Mouse (Mus musculus) mouse trophoblast stem cell (cell line): ENCODE results near the gene Flcn.

Experiments
- in situ Hi-C, 2 experiments: fragments of 300-500 bp; cut with MseI, MboI; formaldehyde crosslinking; loops; 2 replicates in 1 of 2; 3 replicates in 1 of 2; pipeline ENCODE4 v1.15.1; 2025

The Flcn gene

DNA sequence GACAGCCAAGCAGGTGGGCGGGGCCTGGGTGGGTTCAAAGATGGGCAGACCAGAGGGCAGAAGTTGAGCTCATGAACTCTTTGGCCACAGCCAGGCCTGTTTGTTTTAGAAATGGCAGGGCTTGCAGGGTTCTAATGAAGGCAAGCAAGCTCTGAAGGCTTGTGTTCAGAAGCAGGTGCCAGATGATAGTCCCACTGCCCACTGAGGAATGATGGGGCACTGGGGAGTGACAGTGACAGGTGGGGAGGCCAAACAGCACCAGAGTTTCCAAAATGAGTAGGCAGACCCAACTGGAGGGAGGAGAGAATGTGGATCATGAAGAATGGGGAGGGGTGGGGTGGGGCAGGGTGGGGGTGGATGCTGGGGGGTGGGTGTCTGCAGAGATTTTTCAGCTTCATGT lies 4.6 kb downstream of the Flcn start:
- in situ Hi-C loops = no loop called here

DNA sequence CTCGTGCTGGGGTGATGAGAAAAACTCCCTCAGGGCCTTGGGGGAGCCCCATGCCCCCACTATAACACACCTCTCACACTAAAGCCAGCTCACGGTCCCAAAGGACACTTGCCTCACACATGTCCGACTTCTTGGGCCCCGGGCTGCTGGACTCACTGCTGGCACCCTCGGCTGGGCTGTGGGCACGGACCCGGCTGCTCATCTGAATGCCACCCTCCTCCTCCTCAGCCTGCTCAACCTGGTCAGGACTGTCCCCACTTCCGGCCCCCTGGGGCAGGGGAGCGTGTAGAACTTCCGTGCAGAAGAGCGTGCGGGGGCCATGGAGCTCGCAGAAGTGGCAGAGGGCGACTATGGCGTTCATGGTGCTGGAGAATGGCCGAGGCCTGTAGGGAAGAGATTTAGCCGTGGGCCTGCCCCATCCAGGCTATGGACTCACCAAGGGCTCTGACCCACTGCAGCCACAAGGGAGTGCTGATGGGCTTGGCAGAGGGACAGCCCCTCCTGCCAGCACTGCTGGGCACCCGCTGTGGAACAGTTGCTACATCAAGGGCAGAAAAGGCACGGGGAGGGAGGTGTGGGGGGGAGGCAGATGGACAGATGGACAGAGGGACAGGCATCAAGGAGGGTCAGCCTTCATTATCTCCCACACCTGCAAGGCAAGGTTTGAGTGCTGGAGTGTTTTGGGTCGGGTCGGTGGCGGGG lies 5.3 kb downstream of the Flcn start:
- in situ Hi-C loops = no loop called here

- in situ Hi-C loops = no loop called here
These were observed 6.3 kb downstream of the Flcn start for GRCm38 (mm10) chr11:59803516-59803915.

- in situ Hi-C loops = no loop called here
These were observed 7.9 kb downstream of the Flcn start for GRCm38 (mm10) chr11:59801881-59802280.

- in situ Hi-C loops = no loop called here
These were observed 9.4 kb downstream of the Flcn start for GRCm38 (mm10) chr11:59800412-59800811.

DNA sequence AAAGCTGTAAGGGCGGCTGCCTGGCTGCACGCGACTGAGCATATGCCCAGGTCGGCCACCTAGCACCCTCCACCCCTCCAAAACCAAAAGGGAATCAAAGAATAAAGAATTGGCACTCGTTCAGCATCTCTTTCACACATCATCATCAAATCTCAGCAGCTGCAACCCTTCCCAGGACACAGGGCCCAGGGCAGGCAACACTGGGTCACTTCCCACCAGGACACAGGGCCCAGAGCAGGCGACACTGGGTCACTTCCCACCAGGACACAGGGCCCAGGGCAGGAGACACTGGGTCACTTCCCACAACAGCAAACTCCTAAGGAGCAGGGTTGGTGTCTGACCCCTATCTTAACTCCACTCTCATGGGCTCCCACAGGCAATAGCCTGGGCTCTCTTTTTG lies 16.4 kb downstream of the Flcn start:
- in situ Hi-C loops = no loop called here

- in situ Hi-C loops = no loop called here
These were observed 20.5 kb downstream of the Flcn start for GRCm38 (mm10) chr11:59789311-59789710.

DNA sequence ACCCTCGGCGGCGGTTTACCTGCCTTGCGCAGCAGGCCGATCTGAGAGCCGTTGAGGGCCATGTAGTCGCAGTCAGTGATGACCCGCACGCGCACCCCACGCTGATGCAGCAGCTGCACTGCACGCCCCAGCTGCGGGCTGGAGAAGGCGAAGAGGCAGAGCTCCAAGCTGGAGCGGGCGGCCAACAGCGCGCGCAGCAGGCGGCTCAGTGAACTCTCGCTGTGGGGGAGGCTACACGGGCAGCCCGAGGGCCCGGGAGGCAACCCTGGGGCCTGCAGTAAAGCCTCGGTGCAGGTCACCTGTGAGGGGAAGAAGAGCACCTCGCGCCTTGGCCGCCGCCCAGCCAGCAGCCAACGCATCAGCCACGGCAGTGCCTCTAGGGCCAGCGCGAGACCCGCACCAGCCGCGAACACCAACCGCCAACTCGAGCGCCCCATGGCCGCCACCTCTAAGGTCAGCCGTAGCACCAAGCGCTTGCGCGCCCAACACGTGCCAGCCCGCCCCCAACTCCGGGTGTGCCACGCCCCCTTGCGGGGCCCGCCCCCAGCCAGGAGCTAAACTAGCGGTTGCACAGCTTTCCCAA lies 22.5 kb downstream of the Flcn start, which contains the start of gene Pld6:
Gene Pld6 (minus strand): TSS at position 447 of the 583 bp plus-strand sequence.
- in situ Hi-C loops = no loop called here

DNA sequence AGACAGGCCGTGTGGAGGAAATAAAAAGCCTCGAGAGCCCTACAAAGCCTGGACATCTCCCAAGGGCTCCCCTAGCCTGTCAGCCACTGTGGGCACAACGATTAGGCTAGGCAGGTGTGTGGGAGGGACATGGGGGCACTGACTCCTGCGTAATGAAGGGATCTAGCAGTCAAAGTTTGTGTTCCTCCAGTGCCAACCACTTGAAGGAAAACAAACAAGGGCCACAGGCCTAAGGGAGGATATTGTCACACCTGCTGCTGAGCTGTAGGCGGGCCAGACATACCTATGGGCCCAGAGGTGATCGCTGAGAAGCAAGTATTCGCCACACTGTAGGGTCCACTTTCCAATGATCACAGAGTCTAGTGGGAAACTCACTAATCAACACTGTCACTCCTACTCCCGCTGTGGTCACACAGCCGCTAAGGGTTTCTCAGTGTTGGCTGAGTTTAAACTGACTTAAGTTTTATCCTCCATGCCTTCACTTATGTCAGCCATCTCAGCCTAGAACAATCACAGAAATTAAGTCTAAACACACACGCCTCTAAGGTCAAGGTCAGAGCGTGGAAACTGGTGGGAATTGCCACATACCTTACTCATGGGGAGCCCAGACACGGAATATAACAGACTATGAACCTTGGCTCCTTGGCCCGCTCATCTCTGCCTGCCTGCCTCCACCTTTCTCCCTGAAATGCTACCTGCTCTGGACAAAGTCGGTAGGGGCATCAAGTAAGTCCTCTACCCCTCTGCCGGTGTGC lies 23.2 kb downstream of the Flcn start:
- in situ Hi-C loops = no loop called here

GRCm38 (mm10) chr11:59783591-59783990 lies 26.2 kb downstream of the Flcn start:
- in situ Hi-C loops = no loop called here

GRCm38 (mm10) chr11:59782091-59782590 lies 27.7 kb downstream of the Flcn start:
- in situ Hi-C loops = no loop called here

- in situ Hi-C loops = no loop called here
These were observed 29.6 kb downstream of the Flcn start for GRCm38 (mm10) chr11:59780241-59780640.

DNA sequence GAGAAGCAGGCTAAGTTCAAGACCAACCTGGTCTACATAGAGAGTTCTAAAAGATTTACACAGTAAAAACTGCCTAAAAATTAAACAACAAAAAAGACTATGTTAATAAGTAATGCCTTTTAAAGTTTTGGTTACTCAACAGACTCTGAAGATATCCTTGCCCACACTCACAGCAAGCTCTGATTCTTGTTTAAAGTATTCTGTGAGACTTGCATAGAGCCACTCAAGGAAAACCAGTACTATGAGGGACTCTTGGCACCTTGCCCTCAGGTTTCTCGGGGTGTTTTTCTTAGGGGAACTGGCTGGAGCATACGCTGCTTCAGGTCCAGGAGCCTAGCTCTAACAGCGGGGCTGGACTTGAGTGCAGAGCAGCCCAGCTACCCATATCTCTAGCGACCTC lies 30.4 kb downstream of the Flcn start:
- in situ Hi-C loops = loop anchor here in 1 of 2 experiments (10.0 kb wide), 1 partner anchor 155 kb away; no protein-coding TSS in a partner anchor

DNA sequence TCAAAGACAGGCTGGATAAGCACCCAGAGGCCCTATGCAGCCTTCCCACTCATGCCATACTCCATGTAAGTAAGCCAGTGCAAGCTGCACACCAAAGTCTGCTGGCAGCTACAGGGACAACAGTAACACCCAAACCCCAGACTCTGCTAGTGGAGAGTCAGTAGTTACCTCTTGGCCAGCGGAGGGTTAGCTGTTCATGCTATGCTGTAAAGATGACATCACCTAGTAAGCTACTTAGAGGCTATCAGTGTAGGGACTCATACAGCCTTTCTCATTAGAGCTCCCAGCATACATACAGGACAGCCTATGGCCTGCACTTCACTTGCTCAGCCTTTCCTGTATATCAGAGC lies 31.0 kb downstream of the Flcn start:
- in situ Hi-C loops = loop anchor here in 1 of 2 experiments (10.0 kb wide), 1 partner anchor 154 kb away; no protein-coding TSS in a partner anchor

DNA sequence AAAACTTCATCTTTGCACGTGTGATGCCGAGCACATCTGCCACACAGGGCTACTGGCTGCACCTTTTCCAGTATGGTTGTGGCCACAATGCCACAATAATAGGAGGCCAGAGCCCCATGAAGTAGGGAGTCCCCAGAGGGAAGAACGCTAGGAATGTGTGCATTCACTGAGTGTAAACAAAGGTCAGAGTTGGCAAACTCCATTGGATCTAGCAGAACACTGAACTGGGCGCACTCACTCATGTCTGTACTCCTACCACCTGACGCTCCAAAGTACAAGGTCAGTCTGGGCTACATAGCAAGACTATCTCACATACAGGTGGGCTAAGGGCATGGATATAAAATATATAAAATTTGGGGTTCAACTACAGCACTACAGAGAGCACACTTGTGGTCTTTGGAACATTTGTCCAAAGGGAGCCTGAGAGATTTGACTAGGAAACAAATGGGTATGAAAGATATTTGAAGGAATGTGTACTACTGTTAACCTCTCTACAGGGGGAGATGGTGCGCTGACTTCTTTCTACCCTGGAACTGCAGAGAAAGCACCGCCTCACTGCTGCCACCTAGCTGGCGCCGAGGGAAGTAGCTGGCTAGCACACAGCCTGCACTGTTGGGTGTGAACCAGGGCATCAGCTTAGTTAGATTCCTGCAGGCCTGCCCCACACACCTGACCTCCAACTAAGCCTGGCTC lies 31.5 kb downstream of the Flcn start:
- in situ Hi-C loops = loop anchor here in 1 of 2 experiments (10.0 kb wide), 1 partner anchor 154 kb away; no protein-coding TSS in a partner anchor

DNA sequence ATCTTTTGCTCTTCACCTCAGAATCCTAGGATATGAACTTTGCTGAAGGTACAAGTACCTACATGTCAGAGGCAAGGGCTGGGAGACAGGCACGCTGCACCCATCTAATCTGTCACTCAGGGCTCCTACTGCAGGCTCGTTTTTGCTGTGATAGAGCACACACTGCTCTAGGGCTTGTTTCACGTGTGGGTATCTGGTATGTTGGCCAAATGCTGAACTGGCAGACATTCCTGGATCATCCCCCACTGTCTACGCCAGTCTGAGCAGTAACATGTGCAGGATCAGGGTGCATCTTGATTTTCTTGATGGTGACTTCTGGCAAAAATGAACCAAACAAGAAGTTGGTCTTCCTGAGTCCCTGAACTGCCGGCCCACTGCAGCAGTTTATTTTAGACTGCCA lies 32.6 kb downstream of the Flcn start:
- in situ Hi-C loops = loop anchor here in 1 of 2 experiments (10.0 kb wide), 1 partner anchor 152 kb away; no protein-coding TSS in a partner anchor

- in situ Hi-C loops = loop anchor here in 1 of 2 experiments (10.0 kb wide), 1 partner anchor 151 kb away; no protein-coding TSS in a partner anchor
These were observed 34.2 kb downstream of the Flcn start for GRCm38 (mm10) chr11:59775435-59776148.

DNA sequence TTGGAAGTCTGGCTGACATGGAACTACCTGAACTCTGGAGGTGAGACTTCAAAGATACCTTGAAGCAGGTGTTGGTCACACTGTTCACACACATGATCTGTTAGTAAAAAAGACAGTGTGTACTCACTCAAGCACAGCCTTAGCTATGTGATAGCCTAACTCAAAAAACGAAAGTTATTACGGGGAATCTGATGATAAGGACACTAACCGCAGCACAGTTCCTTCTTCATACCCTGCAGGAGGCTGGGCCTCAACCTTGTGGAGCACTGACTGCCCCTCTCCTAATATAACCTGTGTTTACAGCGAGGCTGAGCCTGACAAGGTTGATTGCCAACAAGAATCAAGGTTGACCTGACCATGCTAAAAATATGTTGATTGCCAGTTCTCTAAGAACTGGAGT lies 35.3 kb downstream of the Flcn start:
- in situ Hi-C loops = loop anchor here in 1 of 2 experiments (10.0 kb wide), 1 partner anchor 150 kb away; no protein-coding TSS in a partner anchor

- in situ Hi-C loops = loop anchor here in 1 of 2 experiments (10.0 kb wide), 1 partner anchor 148 kb away; no protein-coding TSS in a partner anchor
These were observed 36.9 kb downstream of the Flcn start for GRCm38 (mm10) chr11:59772902-59773301.

- in situ Hi-C loops = loop anchor here in 1 of 2 experiments (10.0 kb wide), 1 partner anchor 147 kb away; no protein-coding TSS in a partner anchor
These were observed 37.5 kb downstream of the Flcn start for GRCm38 (mm10) chr11:59772291-59772690.
